Comparison of ENCODE assay signal across 8 mouse cellular contexts in genomic region chr5:22343536-22343842, GRCm38 (mm10). TPM values are rescaled to one million over a fixed set of nuclear protein-coding genes. Genes with fewer than 3 reads are reported as not detected.
DNase-seq lines count a peak whose midpoint lies in the region; ATAC-seq and TF ChIP-seq lines count a peak whose summit lies in the region.

No protein-coding gene starts in this region.

- TF ChIP-seq CTCF in bone marrow, adult 2 months (IDR thresholded peaks at IDR 0.05; ENCODE audit: control insufficient read depth, insufficient read depth, low read length), result no peak

- no peaks in the 10 kb centered on the region for H3K9me3 ChIP-seq in heart, embryonic 14.5 days (ENCODE audit: control insufficient read depth, low read length)
- 0 out of 2 replicates have a peak, but pooled peaks cover 4% of the 10 kb centered on the region for H3K9me3 ChIP-seq in liver, embryonic 15.5 days (replicated peaks)

- peaks cover 81% of the 10 kb centered on the region for H3K27me3 ChIP-seq in heart, embryonic 14.5 days (ENCODE audit: control insufficient read depth, insufficient read depth, low read length)
- H3K27me3 ChIP-seq in liver, embryonic 15.5 days, result peaks cover 81% of the 10 kb centered on the region

- H3K36me3 ChIP-seq in heart, embryonic 14.5 days (ENCODE audit: control insufficient read depth, insufficient read depth, low read length), result no peaks in the 10 kb centered on the region
- H3K36me3 ChIP-seq in liver, embryonic 15.5 days (replicated peaks), result no peaks in the 10 kb centered on the region

- no peak overlapping the region for H3K27ac ChIP-seq in heart, embryonic 14.5 days (replicated peaks in 1 of 2; ENCODE audit: control insufficient read depth in 1 of 2, insufficient read depth in 1 of 2, low read depth in 2 of 2, low read length in 2 of 2)
- H3K27ac ChIP-seq in bone marrow, adult 2 months (ENCODE audit: control insufficient read depth, insufficient read depth, low read depth, low read length, poor library complexity), result no peak overlapping the region
- no peak overlapping the region for H3K27ac ChIP-seq in liver, embryonic 15.5 days (replicated peaks)

- no peak for DNase-seq in heart, adult 18-20 months
- DNase-seq in forelimb bud, embryonic 11.5 days (ENCODE audit: low read depth, low spot score), result peak; percentile 8
- no peak for DNase-seq in adrenal gland, adult 2 months
- no peak for DNase-seq in adrenal gland, adult 18-20 months (ENCODE audit: low spot score in 2 of 2)
- no peak for DNase-seq in left cerebral cortex, postnatal 10 days (ENCODE audit: extremely low spot score in 1 of 2, low spot score in 2 of 2)

- TF ChIP-seq POLR2A in bone marrow, adult 2 months (IDR thresholded peaks at IDR 0.05; ENCODE audit: borderline replicate concordance, control insufficient read depth, low read depth, low read length), result no peak

- peaks cover 0 to 13% of the 10 kb centered on the region in 2 experiments; a peak in 3 of 4 replicates for H3K4me1 ChIP-seq in heart, embryonic 14.5 days (ENCODE audit: control insufficient read depth in 2 of 2, insufficient read depth in 2 of 2, low read length in 2 of 2)
- no peaks in the 10 kb centered on the region; the same call in 1 of the 2 replicates for H3K4me1 ChIP-seq in bone marrow, adult 2 months (ENCODE audit: control insufficient read depth, insufficient read depth, low read length)
- peaks cover 51% of the 10 kb centered on the region for H3K4me1 ChIP-seq in liver, embryonic 15.5 days (replicated peaks)

- under 1% methylated on average over 10 of the region's 10 CpGs for WGBS in heart, embryonic 14.5 days
- WGBS in bone marrow, adult 2 months, result 8% methylated on average over 10 of the region's 10 CpGs
- 4% methylated on average over 10 of the region's 10 CpGs for WGBS in liver, embryonic 15.5 days (ENCODE audit: insufficient replicate concordance)

- intact Hi-C loops in left cerebral cortex, postnatal 10 days (cut with DNase I), result no loop called here

- ATAC-seq in heart, embryonic 14.5 days (ENCODE audit: insufficient number of reproducible peaks, insufficient read depth, low FRiP score, low read depth), result no peak
- ATAC-seq in liver, embryonic 15.5 days (ENCODE audit: insufficient read depth), result no peak

- H3K4me2 ChIP-seq in heart, embryonic 14.5 days (ENCODE audit: low read length), result peak overlapping the region; percentile 98
- peak overlapping the region; percentile 96 for H3K4me2 ChIP-seq in liver, embryonic 15.5 days

- no peak overlapping the region for H3K9ac ChIP-seq in heart, embryonic 14.5 days (ENCODE audit: low read length)
- peak overlapping the region; percentile 93 for H3K9ac ChIP-seq in liver, embryonic 15.5 days

- peak overlapping the region; percentile 52 to 61 for H3K4me3 ChIP-seq in heart, embryonic 14.5 days (ENCODE audit: control insufficient read depth in 1 of 2, insufficient read depth in 1 of 2, low read depth in 1 of 2, low read length in 2 of 2)
- H3K4me3 ChIP-seq in bone marrow, adult 2 months (replicated peaks; ENCODE audit: control insufficient read depth, low read depth, low read length), result peak overlapping the region; percentile 72
- H3K4me3 ChIP-seq in liver, embryonic 15.5 days (replicated peaks), result peak overlapping the region; percentile 78

RNA-seq across cellular contexts. Expression of gene Reln, which starts 1.0 kb away (rescaled TPM):
- polyA plus RNA-seq in heart, embryonic 14.5 days (2014; fragmentation: Nextera tagmentation; extraction: Ambion mirVana), result 2.7 and 2.8 TPM in 2 replicates
- 1 to 10 TPM; 2.2 to 3.4 TPM for total RNA-seq in heart, adult 18-20 months (2021)
- polyA plus RNA-seq in bone marrow, adult 2 months (2011; ENCODE audit: insufficient read depth, insufficient read length, low replicate concordance, missing spikeins), result 5.7 and 8.9 TPM in 2 replicates
- polyA plus RNA-seq in liver, embryonic 15.5 days (2015; fragmentation: Nextera tagmentation; extraction: Ambion mirVana), result 18.7 and 26.2 TPM in 2 replicates
- 1 to 10 TPM; 1.5 to 2.3 TPM for total RNA-seq in adrenal gland, adult 2 months (2021)
- 0.88 and 2.0 TPM in 2 replicates for polyA plus RNA-seq in adrenal gland, adult 2 months (2012; rRNA removed)
- total RNA-seq in adrenal gland, adult 18-20 months (2021), result 1 to 10 TPM; 1.7 to 1.9 TPM
- total RNA-seq in left cerebral cortex, postnatal 10 days (2021), result 100 to 1,000 TPM; 144 to 145 TPM

Comparison
In these comparisons a context has a peak if more than half of its experiments do, and no peak if none do; other contexts are left out.
1. RNA of gene Reln, which starts 1.0 kb away (total RNA-seq): 144 to 145 TPM in left cerebral cortex, postnatal 10 days; 2.2 to 3.4 TPM in heart, adult 18-20 months, 1.5 to 2.3 TPM in adrenal gland, adult 2 months and 1.7 to 1.9 TPM in adrenal gland, adult 18-20 months; every median in the first group is over 10 times any median in the second.
2. Peak in every context shown above with its lines, with median percentiles within 50 percentile points of each other: H3K4me3 ChIP-seq.